Mouse (Mus musculus) ovary, postnatal 10 days (tissue): ENCODE measurements around the gene Melk.

Experiments
- DNase-seq: peaks from one replicate; pipeline ENCODE4 v3.0.0; 2022; ENCODE audit warnings: low spot score

Gene Melk

GRCm38 (mm10) chr4:44327976-44328375 is 27.3 kb downstream of the Melk start:
- DNase-seq = no peak

- DNase-seq = no peak
Measured at GRCm38 (mm10) chr4:44335006-44335405, 34.3 kb downstream of the Melk start.

- DNase-seq = no peak
Measured at GRCm38 (mm10) chr4:44361670-44362069, 61.0 kb downstream of the Melk start.

GRCm38 (mm10) chr4:44363434-44364013 is 62.8 kb downstream of the Melk start:
- DNase-seq = no peak

- DNase-seq = no peak
Measured at GRCm38 (mm10) chr4:44392231-44393216, 91.8 kb downstream of the Melk start.

- no peak for DNase-seq
Measured at GRCm38 (mm10) chr4:44402607-44403006, 101.9 kb downstream of the Melk start.

GRCm38 (mm10) chr4:44404487-44404886 is 103.8 kb downstream of the Melk start:
- no peak for DNase-seq
